Mouse (Mus musculus) hindbrain, embryonic 16.5 days (tissue): Measurements from ENCODE around the gene Ebi3. TPM values are rescaled to one million over a fixed set of nuclear protein-coding genes. Genes with fewer than 3 reads are reported as not detected.

ENCODE experiments used
- polyA plus RNA-seq: library from polyadenylated mRNA; unstranded; fragments of >200 nt; fragmentation: Nextera tagmentation; extraction: Ambion mirVana; gene quantifications from 2 replicates; pipeline ENCODE4 v1.2.1, GENCODE M21; 2015

The Ebi3 gene
- polyA plus RNA-seq, 1 experiment from 2014 or later, result 6.3 TPM

Other genes with a start within 250 kb of the Ebi3 start
- gene Pot1b, start 240.0 kb upstream of the Ebi3 start, polyA plus RNA-seq, result 5.3 and 5.8 TPM in 2 replicates
- gene Adgre4, start 202.7 kb upstream of the Ebi3 start, polyA plus RNA-seq, result 0.09 and 0.15 TPM in 2 replicates
- 10.5 and 12.1 TPM in 2 replicates for gene Zfp119a, start 73.7 kb upstream of the Ebi3 start, polyA plus RNA-seq
- gene Zfp959, start 60.5 kb upstream of the Ebi3 start, polyA plus RNA-seq, result 12.7 and 14.7 TPM in 2 replicates
- gene Zfp119b, start 3.1 kb upstream of the Ebi3 start, polyA plus RNA-seq, result 6.9 and 8.7 TPM in 2 replicates
- gene Yju2, start 6.5 kb downstream of the Ebi3 start, polyA plus RNA-seq, result 20.5 and 23.2 TPM in 2 replicates
- gene Shd, start 17.8 kb downstream of the Ebi3 start, polyA plus RNA-seq, result 177 and 182 TPM in 2 replicates
- gene Fsd1, start 33.9 kb downstream of the Ebi3 start, polyA plus RNA-seq, result 227 and 252 TPM in 2 replicates
- 6.5 and 6.8 TPM in 2 replicates for gene Stap2, start 52.9 kb downstream of the Ebi3 start, polyA plus RNA-seq
- 119 and 127 TPM in 2 replicates for gene Mpnd, start 53.1 kb downstream of the Ebi3 start, polyA plus RNA-seq
- gene Sh3gl1, start 84.0 kb downstream of the Ebi3 start, polyA plus RNA-seq, result 106 and 112 TPM in 2 replicates
- gene Chaf1a, start 87.8 kb downstream of the Ebi3 start, polyA plus RNA-seq, result 4.5 and 6.7 TPM in 2 replicates
- 77.6 and 79.5 TPM in 2 replicates for gene Ubxn6, start 122.4 kb downstream of the Ebi3 start, polyA plus RNA-seq
- 125 and 136 TPM in 2 replicates for gene Hdgfl2, start 127.0 kb downstream of the Ebi3 start, polyA plus RNA-seq
- gene Plin4, start 157.2 kb downstream of the Ebi3 start, polyA plus RNA-seq, result 0.07 and 0.10 TPM in 2 replicates
- gene Plin5, start 165.0 kb downstream of the Ebi3 start, polyA plus RNA-seq, result 2.4 and 3.4 TPM in 2 replicates
- gene Lrg1, start 169.4 kb downstream of the Ebi3 start, polyA plus RNA-seq, result 0.68 and 0.91 TPM in 2 replicates
- gene Sema6b, start 187.7 kb downstream of the Ebi3 start, polyA plus RNA-seq, result 12.5 and 12.7 TPM in 2 replicates
- 9.1 and 9.9 TPM in 2 replicates for gene Tnfaip8l1, start 209.8 kb downstream of the Ebi3 start, polyA plus RNA-seq
- 81.4 and 88.4 TPM in 2 replicates for gene Mydgf, start 231.3 kb downstream of the Ebi3 start, polyA plus RNA-seq